Mouse (Mus musculus) megakaryocyte progenitor cell, adult 5-6 weeks (primary cell): ENCODE measurements around the gene Klhl29. TPM values are rescaled to one million over a fixed set of nuclear protein-coding genes. Genes with fewer than 3 reads are reported as not detected.

Experiments
- ATAC-seq: replicated peaks from 2 replicates; pipeline ENCODE4 v1.8.0; 2016; ENCODE audit warnings: mild to moderate bottlenecking, moderate TSS enrichment, inconsistent platforms; ENCODE audit not compliant: poor library complexity
- total RNA-seq, 2 experiments: library from RNA; stranded (forward) in 1 of 2; stranded (reverse) in 1 of 2; fragments of 157-497, 149-512 nt in 1 of 2; fragments of 200-1000 nt in 1 of 2; gene quantifications; 2 replicates each; pipeline versions ENCODE4 v1.2.3 to v1.2.4; 2015 to 2017

The Klhl29 gene
- total RNA-seq, 2 experiments from 2014 or later = not detected

GRCm38 (mm10) chr12:5257174-5257573 lies 118.3 kb downstream of the Klhl29 start:
- no peak for ATAC-seq

GRCm38 (mm10) chr12:5255079-5255478 lies 120.4 kb downstream of the Klhl29 start:
- no peak for ATAC-seq

GRCm38 (mm10) chr12:5254246-5254982 lies 121.1 kb downstream of the Klhl29 start:
- ATAC-seq = no peak

- ATAC-seq = no peak
These were observed 122.0 kb downstream of the Klhl29 start for GRCm38 (mm10) chr12:5253289-5254005.

- no peak for ATAC-seq
These were observed 122.9 kb downstream of the Klhl29 start for GRCm38 (mm10) chr12:5252569-5252968.

GRCm38 (mm10) chr12:5250042-5250441 lies 125.4 kb downstream of the Klhl29 start:
- no peak for ATAC-seq

- ATAC-seq = no peak
These were observed 126.4 kb downstream of the Klhl29 start for GRCm38 (mm10) chr12:5249068-5249467.

GRCm38 (mm10) chr12:5247505-5247904 lies 128.0 kb downstream of the Klhl29 start:
- ATAC-seq = no peak

- no peak for ATAC-seq
These were observed 128.7 kb downstream of the Klhl29 start for GRCm38 (mm10) chr12:5246721-5247341.

- no peak for ATAC-seq
These were observed 129.3 kb downstream of the Klhl29 start for GRCm38 (mm10) chr12:5246193-5246621.

- ATAC-seq = no peak
These were observed 130.3 kb downstream of the Klhl29 start for GRCm38 (mm10) chr12:5245207-5245597.

GRCm38 (mm10) chr12:5244431-5245206 lies 130.9 kb downstream of the Klhl29 start:
- ATAC-seq = no peak

GRCm38 (mm10) chr12:5243867-5244266 lies 131.6 kb downstream of the Klhl29 start:
- ATAC-seq = no peak

- ATAC-seq = no peak
These were observed 132.0 kb downstream of the Klhl29 start for GRCm38 (mm10) chr12:5243449-5243848.

- ATAC-seq = no peak
These were observed 132.7 kb downstream of the Klhl29 start for GRCm38 (mm10) chr12:5242551-5243330.

GRCm38 (mm10) chr12:5239451-5240245 lies 135.8 kb downstream of the Klhl29 start:
- no peak for ATAC-seq

GRCm38 (mm10) chr12:5237078-5237477 lies 138.4 kb downstream of the Klhl29 start:
- no peak for ATAC-seq

- ATAC-seq = no peak
These were observed 139.9 kb downstream of the Klhl29 start for GRCm38 (mm10) chr12:5235596-5235995.

- no peak for ATAC-seq
These were observed 145.0 kb downstream of the Klhl29 start for GRCm38 (mm10) chr12:5230504-5230903.
